Mouse (Mus musculus): ENCODE data around the gene Arhgef3.

Arhgef3 gene

GRCm38 (mm10) chr14:27347666-27348065 lies 233.0 kb downstream of the Arhgef3 start:
- no peak for DNase-seq (ENCODE audit: low spot score)

GRCm38 (mm10) chr14:27348088-27348487 lies 233.4 kb downstream of the Arhgef3 start:
- no peak for DNase-seq (ENCODE audit: low spot score)

- no peak for DNase-seq (ENCODE audit: low spot score)
Observed at GRCm38 (mm10) chr14:27348656-27349055, 234.0 kb downstream of the Arhgef3 start.

GRCm38 (mm10) chr14:27349120-27349519 lies 234.4 kb downstream of the Arhgef3 start:
- DNase-seq (ENCODE audit: low spot score), result no peak

GRCm38 (mm10) chr14:27349828-27350729 lies 235.4 kb downstream of the Arhgef3 start:
- DNase-seq (ENCODE audit: low spot score), result peak; percentile 36

- peak; percentile 33 for DNase-seq (ENCODE audit: low spot score)
Observed at GRCm38 (mm10) chr14:27351051-27351475, 236.4 kb downstream of the Arhgef3 start.

- DNase-seq (ENCODE audit: low spot score), result no peak
Observed at GRCm38 (mm10) chr14:27351476-27352079, 236.9 kb downstream of the Arhgef3 start.

GRCm38 (mm10) chr14:27352470-27352869 lies 237.8 kb downstream of the Arhgef3 start:
- no peak for DNase-seq (ENCODE audit: low spot score)

- DNase-seq (ENCODE audit: low spot score), result no peak
Observed at GRCm38 (mm10) chr14:27355151-27355550, 240.5 kb downstream of the Arhgef3 start.

GRCm38 (mm10) chr14:27355937-27356336 lies 241.2 kb downstream of the Arhgef3 start:
- no peak for DNase-seq (ENCODE audit: low spot score)

GRCm38 (mm10) chr14:27357139-27357538 lies 242.4 kb downstream of the Arhgef3 start:
- DNase-seq (ENCODE audit: low spot score), result no peak

- DNase-seq (ENCODE audit: low spot score), result no peak
Observed at GRCm38 (mm10) chr14:27358202-27358601, 243.5 kb downstream of the Arhgef3 start.

- no peak for DNase-seq (ENCODE audit: low spot score)
Observed at GRCm38 (mm10) chr14:27360849-27361248, 246.2 kb downstream of the Arhgef3 start.

- DNase-seq (ENCODE audit: low spot score), result no peak
Observed at GRCm38 (mm10) chr14:27361514-27361913, 246.8 kb downstream of the Arhgef3 start.

GRCm38 (mm10) chr14:27364668-27365257 lies 250.1 kb downstream of the Arhgef3 start:
- DNase-seq (ENCODE audit: low spot score), result no peak

GRCm38 (mm10) chr14:27367117-27367711 lies 252.5 kb downstream of the Arhgef3 start:
- DNase-seq (ENCODE audit: low spot score), result no peak

GRCm38 (mm10) chr14:27368619-27369018 lies 253.9 kb downstream of the Arhgef3 start:
- DNase-seq (ENCODE audit: low spot score), result no peak

- no peak for DNase-seq (ENCODE audit: low spot score)
Observed at GRCm38 (mm10) chr14:27369503-27369902, 254.8 kb downstream of the Arhgef3 start.

GRCm38 (mm10) chr14:27371669-27372076 lies 257.0 kb downstream of the Arhgef3 start:
- peak; percentile 19 for DNase-seq (ENCODE audit: low spot score)

GRCm38 (mm10) chr14:27373498-27373897 lies 258.8 kb downstream of the Arhgef3 start:
- DNase-seq (ENCODE audit: low spot score), result no peak

- no peak for DNase-seq (ENCODE audit: low spot score)
Observed at GRCm38 (mm10) chr14:27376115-27376648, 261.5 kb downstream of the Arhgef3 start.

GRCm38 (mm10) chr14:27378669-27379068 lies 264.0 kb downstream of the Arhgef3 start:
- no peak for DNase-seq (ENCODE audit: low spot score)

Data from ovary, postnatal 36 days (tissue).